Mouse (Mus musculus) midbrain, embryonic 16.5 days (tissue): ENCODE measurements around the gene Tenm3. TPM values are rescaled to one million over a fixed set of nuclear protein-coding genes. Genes with fewer than 3 reads are reported as not detected.
A peak's percentile ranks its signal among the peaks of the same experiment; 100 is the strongest.

Source experiments
- ATAC-seq: fragments of 200-750 bp; cut with Nextera tagmentation; 2 replicates; pipeline ENCODE4 v1.8.0; 2017; ENCODE audit warnings: moderate TSS enrichment
- H3K27ac ChIP-seq: fragments of 300-500 bp; sonication (generic); 2 replicates; pipeline ENCODE4 v1.5.1; 2014; ENCODE audit warnings: mild to moderate bottlenecking, low read length, mixed read lengths
- H3K27me3 ChIP-seq: fragments of 300-500 bp; sonication (generic); 2 replicates; pipeline ENCODE4 v1.6.1; 2014; ENCODE audit warnings: low read depth, low read length, mixed read lengths; ENCODE audit not compliant: control insufficient read depth, insufficient read depth
- H3K36me3 ChIP-seq: fragments of 300-500 bp; sonication (generic); 2 replicates; pipeline ENCODE4 v1.6.1; 2014; ENCODE audit warnings: mild to moderate bottlenecking, low read length, moderate library complexity, mixed read lengths; ENCODE audit not compliant: control insufficient read depth, insufficient read depth
- H3K4me1 ChIP-seq: fragments of 300-500 bp; sonication (generic); 2 replicates; pipeline ENCODE4 v1.6.1; 2014; ENCODE audit warnings: mild to moderate bottlenecking, low read length, mixed read lengths; ENCODE audit not compliant: control insufficient read depth, insufficient read depth
- H3K4me2 ChIP-seq: fragments of 300-500 bp; sonication (generic); 2 replicates; pipeline ENCODE4 v1.6.1; 2014; ENCODE audit warnings: mild to moderate bottlenecking, low read length, mixed read lengths
- H3K4me3 ChIP-seq: fragments of 300-500 bp; sonication (generic); 2 replicates; pipeline ENCODE4 v1.5.1; 2014; ENCODE audit warnings: low read depth, mild to moderate bottlenecking, low read length, moderate library complexity, mixed read lengths
- H3K9ac ChIP-seq: fragments of 300-500 bp; sonication (generic); 2 replicates; pipeline ENCODE4 v1.6.1; 2014; ENCODE audit warnings: low read depth, low read length, mixed read lengths
- H3K9me3 ChIP-seq: fragments of 300-500 bp; sonication (generic); replicated peaks from 2 replicates; pipeline ENCODE4 v1.6.1; 2014; ENCODE audit warnings: mild to moderate bottlenecking, low read length, mixed read lengths; ENCODE audit not compliant: control insufficient read depth, poor library complexity, severe bottlenecking
- WGBS: fragments of 180-500 bp; shearing (Covaris S2); extraction: QIAGEN DNeasy Blood & Tissue Kit; methylation state at CpG from one replicate; pipeline ENCODE4 v1.1.7; 2014; 5-methylcytosine and 5-hydroxymethylcytosine counted together
- polyA plus RNA-seq: library from polyadenylated mRNA; unstranded; fragments of >200 nt; fragmentation: Nextera tagmentation; extraction: Ambion mirVana; gene quantifications from 2 replicates; pipeline ENCODE4 v1.2.1, GENCODE M21; 2015

The Tenm3 gene
- polyA plus RNA-seq, 1 experiment from 2014 or later, result 37.4 TPM

GRCm38 (mm10) chr8:48315605-48316004, 528.1 kb downstream of the Tenm3 start:
- WGBS, result 85% methylated on average over 8 of the region's 8 CpGs
- H3K36me3 ChIP-seq, result no peaks in the 10 kb centered on the region

GRCm38 (mm10) chr8:48313985-48314368, 529.8 kb downstream of the Tenm3 start:
- 45% methylated on average over 5 of the region's 5 CpGs for WGBS
- peaks cover 40% of the 10 kb centered on the region for H3K4me1 ChIP-seq
- H3K9ac ChIP-seq, result no peak overlapping the region
- H3K27me3 ChIP-seq, result no peaks in the 10 kb centered on the region
- no peaks in the 10 kb centered on the region for H3K9me3 ChIP-seq
- H3K4me3 ChIP-seq, result no peak overlapping the region
- H3K4me2 ChIP-seq, result no peak overlapping the region
- ATAC-seq, result no peak
- no peaks in the 10 kb centered on the region for H3K36me3 ChIP-seq
- no peak overlapping the region for H3K27ac ChIP-seq

More at GRCm38 (mm10) chr8:48315605-48316004, 528.1 kb downstream of the Tenm3 start:
- Histone ChIP-seq H3K9me3 (no peaks in the 10 kb centered on the region), H3K4me3 (no peak overlapping the region), H3K4me1 (peaks cover 24% of the 10 kb centered on the region), H3K27me3 (no peaks in the 10 kb centered on the region), H3K27ac (no peak overlapping the region), H3K4me2 (no peak overlapping the region), H3K9ac (no peak overlapping the region)
- no peak for ATAC-seq

GRCm38 (mm10) chr8:48313210-48313984, 530.4 kb downstream of the Tenm3 start:
- Histone ChIP-seq H3K9ac (no peak overlapping the region), H3K9me3 (no peaks in the 10 kb centered on the region), H3K27ac (no peak overlapping the region), H3K36me3 (no peaks in the 10 kb centered on the region), H3K27me3 (no peaks in the 10 kb centered on the region), H3K4me2 (no peak overlapping the region), H3K4me1 (peaks cover 40% of the 10 kb centered on the region), H3K4me3 (no peak overlapping the region)
- ATAC-seq, result no peak
- WGBS, result 63% methylated on average over 11 of the region's 11 CpGs

- WGBS, result 46% methylated on average over 3 of the region's 3 CpGs
- Histone ChIP-seq H3K4me2 (no peak overlapping the region), H3K9me3 (no peaks in the 10 kb centered on the region), H3K27ac (no peak overlapping the region), H3K4me3 (no peak overlapping the region), H3K36me3 (0 out of 2 replicates have a peak, but pooled peaks cover 2% of the 10 kb centered on the region), H3K4me1 (peaks cover 40% of the 10 kb centered on the region), H3K9ac (no peak overlapping the region), H3K27me3 (no peaks in the 10 kb centered on the region)
- ATAC-seq, result no peak
These were observed 532.0 kb downstream of the Tenm3 start for GRCm38 (mm10) chr8:48311706-48312105.

GRCm38 (mm10) chr8:48310240-48310849, 533.4 kb downstream of the Tenm3 start:
- Histone ChIP-seq H3K27me3 (no peaks in the 10 kb centered on the region), H3K27ac (no peak overlapping the region), H3K9ac (no peak overlapping the region), H3K9me3 (no peaks in the 10 kb centered on the region), H3K36me3 (0 out of 2 replicates have a peak, but pooled peaks cover 2% of the 10 kb centered on the region), H3K4me1 (peaks cover 40% of the 10 kb centered on the region), H3K4me2 (no peak overlapping the region), H3K4me3 (no peak overlapping the region)
- 25% methylated on average over 10 of the region's 10 CpGs for WGBS
- peak; percentile 71 for ATAC-seq

GRCm38 (mm10) chr8:48309191-48309987, 534.4 kb downstream of the Tenm3 start:
- ATAC-seq, result no peak
- Histone ChIP-seq H3K4me2 (no peak overlapping the region), H3K4me1 (peaks cover 40% of the 10 kb centered on the region), H3K27me3 (no peaks in the 10 kb centered on the region), H3K9ac (no peak overlapping the region), H3K4me3 (no peak overlapping the region), H3K27ac (no peak overlapping the region), H3K36me3 (0 out of 2 replicates have a peak, but pooled peaks cover 2% of the 10 kb centered on the region), H3K9me3 (no peaks in the 10 kb centered on the region)
- 41% methylated on average over 16 of the region's 16 CpGs for WGBS

- H3K9ac ChIP-seq, result no peak overlapping the region
- H3K27ac ChIP-seq, result no peak overlapping the region
- H3K4me3 ChIP-seq, result no peak overlapping the region
- H3K4me1 ChIP-seq, result peaks cover 6% of the 10 kb centered on the region; the same call in 1 of the 2 replicates
- no peak for ATAC-seq
- H3K9me3 ChIP-seq, result no peaks in the 10 kb centered on the region
- WGBS, result 85% methylated on average over 7 of the region's 7 CpGs
- H3K4me2 ChIP-seq, result no peak overlapping the region
- no peaks in the 10 kb centered on the region for H3K27me3 ChIP-seq
- H3K36me3 ChIP-seq, result 0 out of 2 replicates have a peak, but pooled peaks cover 2% of the 10 kb centered on the region
These were observed 539.5 kb downstream of the Tenm3 start for GRCm38 (mm10) chr8:48304224-48304623.

GRCm38 (mm10) chr8:48300613-48301037, 543.1 kb downstream of the Tenm3 start:
- Histone ChIP-seq H3K4me2 (peak overlapping the region; percentile 33), H3K27me3 (no peaks in the 10 kb centered on the region), H3K9ac (no peak overlapping the region), H3K36me3 (peaks cover 4% of the 10 kb centered on the region; the same call in 1 of the 2 replicates), H3K4me1 (0 out of 2 replicates have a peak, but pooled peaks cover 3% of the 10 kb centered on the region), H3K27ac (peak overlapping the region; percentile 67), H3K4me3 (no peak overlapping the region), H3K9me3 (no peaks in the 10 kb centered on the region)
- WGBS, result 54% methylated on average over 12 of the region's 12 CpGs
- ATAC-seq, result peak; percentile 70
